Mouse (Mus musculus) brain, adult 2 months (tissue): ENCODE results near the gene Cfap70.
A peak's percentile ranks its signal among the peaks of the same experiment; 100 is the strongest.

ENCODE experiments used
- DNase-seq: peaks from one replicate; pipeline ENCODE4 v3.0.0; 2011; ENCODE audit warnings: low read depth, low spot score

Gene Cfap70

GRCm38 (mm10) chr14:20423046-20423445 lies 29.0 kb downstream of the Cfap70 start:
- DNase-seq = no peak

GRCm38 (mm10) chr14:20422257-20422656 lies 29.8 kb downstream of the Cfap70 start:
- DNase-seq = peak; percentile 17

- DNase-seq = peak; percentile 68
These were observed 52.0 kb downstream of the Cfap70 start for GRCm38 (mm10) chr14:20400071-20400470.

DNA sequence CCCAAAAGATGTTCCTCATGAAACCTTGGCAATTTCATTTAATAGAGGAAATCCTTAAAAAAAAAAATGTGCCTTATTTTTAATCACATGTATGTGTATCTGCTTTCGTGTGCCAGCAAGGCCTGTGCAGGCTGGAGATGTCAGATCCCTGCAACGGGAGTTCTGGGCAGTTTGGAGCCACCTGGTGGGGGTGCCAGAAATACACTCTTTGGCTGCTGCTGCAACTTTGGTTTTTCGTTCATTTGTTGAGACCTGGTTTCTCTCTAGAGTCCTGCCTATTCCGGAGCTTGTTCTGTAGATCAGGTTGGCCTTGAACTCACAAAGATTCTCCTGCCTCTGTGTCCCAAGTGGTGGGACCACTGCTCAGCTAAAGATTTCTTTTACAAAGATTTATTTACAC lies 53.2 kb downstream of the Cfap70 start:
- no peak for DNase-seq

- DNase-seq = no peak
These were observed 54.8 kb downstream of the Cfap70 start for GRCm38 (mm10) chr14:20397220-20397619.

DNA sequence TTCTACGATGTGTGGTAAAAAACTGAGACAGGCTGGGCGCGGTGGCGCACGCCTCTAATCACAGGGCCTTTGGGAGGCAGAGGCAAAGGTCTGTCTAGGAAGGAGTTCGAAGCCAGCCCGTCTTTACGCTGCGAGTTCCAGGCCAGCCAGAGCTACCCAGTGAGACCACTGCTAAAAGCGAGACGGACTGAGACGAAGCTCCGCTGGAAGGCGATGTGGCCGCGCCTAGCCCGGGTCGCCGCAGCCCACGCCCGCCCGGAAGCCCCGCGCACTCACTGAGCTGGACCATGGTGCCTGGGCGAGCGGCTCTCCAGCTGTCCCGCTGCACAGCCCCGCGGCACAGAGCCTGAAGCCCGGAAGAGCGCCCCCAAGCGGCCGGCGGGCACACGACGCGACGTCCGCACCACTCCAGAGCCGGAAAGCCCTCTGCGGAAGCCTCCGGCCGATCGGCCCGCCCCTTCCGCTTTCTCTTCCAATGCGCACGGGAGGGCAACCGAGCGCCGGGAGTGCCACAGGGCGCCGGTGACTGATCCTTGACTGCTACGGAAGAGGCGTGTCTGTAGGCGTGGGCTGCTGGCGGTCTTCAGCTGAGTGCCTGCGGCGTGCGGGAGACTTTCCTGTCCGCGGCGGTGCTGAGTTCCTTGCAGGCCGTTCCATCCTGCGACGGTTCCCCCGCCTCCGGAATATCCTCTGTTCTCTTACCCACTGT lies 58.7 kb downstream of the Cfap70 start, which contains the start of gene Mrps16:
TSS of gene Mrps16 (minus strand) at position 430 of the 709 bp plus-strand sequence.
- peak; percentile 99 for DNase-seq

DNA sequence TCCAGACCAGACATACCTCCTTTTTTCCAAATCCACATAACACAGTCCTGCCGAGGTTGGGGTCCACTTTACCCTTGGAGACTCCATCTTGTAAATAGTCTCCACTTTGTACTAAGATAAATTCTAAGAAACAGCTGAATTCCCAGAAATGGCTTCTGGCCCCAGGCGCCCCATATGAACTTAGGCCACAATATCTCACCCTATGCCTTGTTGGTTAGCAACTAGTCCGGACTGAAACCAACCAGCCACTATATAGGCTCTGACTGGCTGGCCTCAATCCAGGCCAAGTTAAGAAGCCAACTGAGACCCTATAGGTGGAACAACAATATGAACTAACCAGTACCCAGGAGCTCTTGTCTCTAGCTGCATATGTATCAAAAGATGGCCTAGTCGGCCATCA lies 59.7 kb downstream of the Cfap70 start:
- no peak for DNase-seq

DNA sequence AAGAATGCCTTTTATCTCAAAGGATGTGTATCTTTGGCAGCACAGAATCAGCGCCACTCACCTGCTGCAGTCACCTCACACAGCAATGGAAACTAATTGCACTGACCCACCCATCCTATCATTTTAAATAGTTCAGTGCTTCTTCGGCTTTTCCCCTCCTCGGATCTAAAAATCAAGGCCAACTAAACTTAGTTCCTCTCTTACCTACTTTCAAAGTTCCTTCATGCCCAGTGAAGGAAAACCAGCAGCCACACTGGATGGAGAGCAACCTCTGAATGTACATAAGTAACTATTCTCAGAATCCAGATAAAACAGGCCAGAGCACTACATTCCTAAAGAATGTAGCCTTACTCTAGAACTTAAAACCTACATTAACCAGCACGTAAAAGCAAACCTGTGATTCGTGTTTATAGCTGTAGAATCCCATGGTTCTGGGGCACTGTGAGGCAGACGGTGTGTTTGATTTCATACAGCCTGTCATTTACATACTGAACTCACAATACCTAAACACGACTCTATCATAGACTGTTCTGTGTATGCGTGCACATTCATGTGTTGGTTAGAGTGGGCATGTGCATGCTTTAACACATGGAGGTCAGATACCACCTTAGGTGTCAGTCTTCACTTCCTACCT lies 62.5 kb downstream of the Cfap70 start:
- no peak for DNase-seq

GRCm38 (mm10) chr14:20388441-20389129 lies 63.4 kb downstream of the Cfap70 start, which contains the start of gene Dnajc9:
TSS of gene Dnajc9 (minus strand) at chr14:20388910.
- DNase-seq = peak; percentile 96

DNA sequence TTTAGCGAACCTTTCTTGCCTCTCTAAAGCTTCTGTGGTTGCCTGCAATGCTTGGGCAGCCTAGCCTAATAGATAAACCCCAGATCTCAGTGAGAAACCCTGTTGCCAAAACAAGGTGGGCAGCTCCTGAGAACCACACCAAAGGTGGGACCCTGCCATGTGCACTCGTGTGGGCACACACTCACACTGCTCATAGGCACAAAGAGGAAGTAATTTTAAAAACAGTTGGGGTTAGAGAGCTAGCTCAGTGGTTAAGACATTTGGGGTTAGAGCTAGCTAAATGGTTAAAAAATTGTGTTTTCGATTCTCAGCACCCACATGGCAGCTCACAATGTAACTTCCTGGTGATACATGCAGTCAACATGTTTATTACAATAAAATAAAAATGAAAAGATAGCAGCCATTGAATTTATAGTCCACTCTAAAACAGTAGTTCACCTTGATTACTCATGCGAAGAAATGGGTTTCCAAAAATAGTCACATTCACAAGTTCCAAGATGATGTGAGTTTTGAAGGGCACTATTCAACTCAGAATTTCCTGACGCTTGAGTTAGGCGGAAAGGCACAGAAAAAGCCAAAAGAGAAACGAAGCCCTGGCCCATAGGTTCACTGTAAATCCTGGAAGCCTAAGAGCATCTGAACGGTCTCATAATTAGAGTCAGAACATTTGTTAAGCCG lies 72.1 kb downstream of the Cfap70 start:
- no peak for DNase-seq

DNA sequence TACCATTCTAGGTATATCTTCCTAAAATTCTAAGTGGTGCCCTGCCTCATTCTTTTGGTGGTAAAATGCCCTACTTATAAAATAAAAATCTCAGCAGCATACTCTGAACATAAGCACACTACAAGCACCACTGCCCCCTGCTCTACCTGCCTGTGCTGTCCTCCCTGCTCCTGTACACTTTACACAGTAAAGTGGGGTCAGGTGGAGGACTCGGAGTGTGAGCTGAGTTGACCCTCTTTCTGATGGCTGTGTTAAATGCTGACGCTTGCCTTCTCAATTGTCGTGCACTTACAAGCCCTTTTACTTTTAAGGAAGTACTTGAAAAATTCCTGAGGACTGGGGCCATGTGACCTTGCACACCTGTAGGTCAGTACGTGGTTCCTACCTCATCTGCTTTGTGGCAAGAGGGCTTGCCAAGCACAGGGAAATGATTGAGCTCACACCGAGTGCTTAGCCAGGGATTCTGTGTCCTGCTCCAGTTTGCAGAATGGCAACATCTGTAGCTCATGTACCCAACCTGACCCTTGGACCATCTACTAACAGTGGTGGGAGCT lies 72.9 kb downstream of the Cfap70 start:
- DNase-seq = no peak

GRCm38 (mm10) chr14:20378313-20379061 lies 73.5 kb downstream of the Cfap70 start:
- peak; percentile 65 for DNase-seq

DNA sequence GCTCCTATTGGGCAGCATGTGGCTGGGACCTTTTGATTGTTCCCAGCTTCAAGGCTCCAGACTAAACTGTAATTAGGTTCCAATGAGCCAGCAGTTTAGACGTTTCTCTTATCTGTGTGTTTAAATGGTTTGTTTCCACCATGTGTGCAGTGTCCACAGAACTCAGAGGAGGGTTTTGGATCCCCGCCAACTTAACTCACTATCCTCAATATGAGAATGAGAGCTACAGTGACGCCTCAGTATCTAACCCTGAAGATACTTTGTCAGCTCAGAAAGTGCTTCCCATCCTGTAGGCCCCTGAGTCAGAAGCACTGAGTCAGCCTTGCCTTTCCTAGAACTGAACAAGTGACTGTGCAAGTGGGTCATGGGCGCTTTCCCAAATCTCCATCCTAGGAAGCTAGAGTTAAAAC lies 74.9 kb downstream of the Cfap70 start:
- peak; percentile 38 for DNase-seq

GRCm38 (mm10) chr14:20371854-20372253 lies 80.2 kb downstream of the Cfap70 start:
- DNase-seq = no peak

GRCm38 (mm10) chr14:20370798-20371197 lies 81.2 kb downstream of the Cfap70 start:
- no peak for DNase-seq

DNA sequence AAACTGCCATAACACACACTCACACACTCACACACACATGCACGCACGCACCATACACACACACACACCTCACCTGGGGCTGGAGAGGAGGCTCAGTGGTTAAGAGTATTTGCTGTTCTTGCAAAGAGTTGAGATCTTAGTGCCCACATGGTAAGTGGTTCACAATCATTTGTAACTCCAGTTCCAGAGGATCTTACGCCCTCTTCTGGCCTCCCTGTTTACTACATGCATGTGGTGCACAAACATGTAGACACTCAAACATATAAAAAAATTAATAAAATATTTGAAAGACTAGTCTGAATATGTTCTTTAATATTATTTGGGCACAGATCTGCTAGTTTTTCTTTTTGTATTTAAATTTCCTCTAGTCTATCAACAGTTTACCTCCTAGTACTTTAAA lies 83.8 kb downstream of the Cfap70 start:
- no peak for DNase-seq

DNA sequence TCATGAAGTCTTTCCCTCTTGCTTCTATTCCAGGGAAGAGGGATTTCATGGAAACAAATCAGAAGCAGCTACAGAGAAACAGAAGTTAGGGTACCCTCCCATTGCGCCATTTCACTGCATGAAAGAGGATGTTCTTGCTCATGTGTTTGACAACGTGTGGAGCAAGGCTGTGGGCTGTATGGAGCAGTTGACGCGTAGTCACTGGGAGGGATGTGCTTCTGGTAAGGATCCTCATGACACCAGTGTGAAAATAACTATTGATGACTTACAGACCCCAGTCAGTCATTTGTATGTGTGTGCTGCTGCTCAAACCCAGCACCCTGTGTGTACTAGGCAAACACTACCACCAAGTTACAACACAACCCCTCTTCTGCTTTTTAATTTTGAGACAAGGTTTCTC lies 88.8 kb downstream of the Cfap70 start:
- no peak for DNase-seq

GRCm38 (mm10) chr14:20347991-20348541 lies 104.0 kb downstream of the Cfap70 start, which contains the start of the genes Ecd and Fam149b:
TSS of gene Ecd (minus strand) at chr14:20348121.
TSS of gene Fam149b (plus strand) at chr14:20348162.
- DNase-seq = peak; percentile 99

DNA sequence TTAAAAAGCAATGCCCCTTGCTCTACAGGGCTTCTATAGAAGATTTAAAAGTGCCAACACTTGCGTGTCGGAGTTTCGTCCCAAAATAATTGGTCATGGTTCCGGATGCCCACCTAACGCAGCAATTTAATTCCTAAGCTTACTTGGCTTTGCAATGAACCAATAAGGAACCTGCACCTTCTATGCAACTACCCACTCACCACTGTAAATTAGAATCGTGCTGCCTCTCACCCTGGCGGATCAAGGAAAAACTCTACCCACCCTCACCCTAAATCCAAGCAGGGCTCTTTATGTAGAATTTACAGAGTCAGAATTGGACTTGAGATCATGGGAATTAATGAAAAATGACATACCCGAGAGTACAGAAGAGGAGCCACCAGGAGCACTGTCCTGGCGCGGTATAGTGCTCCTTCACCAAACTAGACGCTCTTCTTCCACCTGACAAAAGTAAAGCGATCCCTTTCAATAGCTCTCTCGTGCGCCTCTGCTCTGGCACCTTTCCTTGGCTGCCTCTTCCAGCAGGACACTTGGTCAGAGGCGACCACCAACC lies 104.5 kb downstream of the Cfap70 start:
- peak; percentile 49 for DNase-seq

DNA sequence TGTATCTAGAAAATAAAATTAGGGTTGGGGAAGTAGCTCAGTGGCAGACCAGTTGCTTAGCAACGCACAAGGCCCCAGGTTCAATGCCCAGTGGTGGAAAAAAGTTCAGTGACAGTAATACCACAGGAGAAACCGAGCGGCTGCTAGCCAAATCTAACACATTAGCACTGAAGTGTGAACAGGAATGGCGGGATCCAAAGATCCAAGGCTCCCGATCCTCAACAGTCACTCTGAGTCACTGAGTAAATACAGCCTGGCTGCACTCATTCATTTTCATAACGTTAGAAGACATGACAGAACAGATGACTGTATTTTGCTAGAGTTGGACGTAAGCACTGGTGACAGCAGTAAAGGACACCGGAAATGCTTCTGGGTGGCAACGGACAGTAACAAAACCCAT lies 106.1 kb downstream of the Cfap70 start:
- DNase-seq = peak; percentile 19
